Mouse (Mus musculus) limb, embryonic 13.5 days (tissue): ENCODE measurements at regions not wholly inside any gene's neighbourhood (a gene's known extent, or its start where the extent isn't known, plus 50 kb on each side); places are given as distances from the start of the nearest gene placed in this dataset.

Experiments
- ATAC-seq: fragments of 200-750 bp; cut with Nextera tagmentation; 2 replicates; pipeline ENCODE4 v1.8.0; 2017; ENCODE audit warnings: low read depth, moderate number of reproducible peaks, moderate TSS enrichment; ENCODE audit not compliant: low FRiP score
- H3K27ac ChIP-seq: fragments of 300-500 bp; sonication (generic); 2 replicates; pipeline ENCODE4 v1.5.1; 2015; ENCODE audit warnings: inconsistent platforms, mild to moderate bottlenecking, moderate library complexity
- H3K27me3 ChIP-seq: fragments of 300-500 bp; sonication (generic); 2 replicates; pipeline ENCODE4 v1.6.1; 2015; ENCODE audit warnings: mild to moderate bottlenecking, inconsistent platforms
- H3K36me3 ChIP-seq: fragments of 300-500 bp; sonication (generic); 2 replicates; pipeline ENCODE4 v1.6.1; 2015; ENCODE audit warnings: inconsistent platforms, mild to moderate bottlenecking, moderate library complexity
- H3K4me1 ChIP-seq: fragments of 300-500 bp; sonication (generic); 2 replicates; pipeline ENCODE4 v1.6.1; 2015; ENCODE audit warnings: inconsistent platforms
- H3K4me2 ChIP-seq: fragments of 300-500 bp; sonication (generic); replicated peaks from 2 replicates; pipeline ENCODE4 v1.6.1; 2015; ENCODE audit warnings: inconsistent platforms, mild to moderate bottlenecking, moderate library complexity
- H3K4me3 ChIP-seq: fragments of 300-500 bp; sonication (generic); 2 replicates; pipeline ENCODE4 v1.5.1; 2015; ENCODE audit warnings: moderate library complexity, mild to moderate bottlenecking, inconsistent platforms
- H3K9ac ChIP-seq: fragments of 300-500 bp; sonication (generic); 2 replicates; pipeline ENCODE4 v1.6.1; 2015; ENCODE audit warnings: mild to moderate bottlenecking, inconsistent platforms
- H3K9me3 ChIP-seq: fragments of 300-500 bp; sonication (generic); 2 replicates; pipeline ENCODE4 v1.6.1; 2016; ENCODE audit warnings: inconsistent platforms
- WGBS: fragments of 180-500 bp; shearing (Covaris S2); methylation state at CpG from one replicate; pipeline ENCODE4 v1.1.7; 2015; 5-methylcytosine and 5-hydroxymethylcytosine counted together

- H3K27me3 ChIP-seq: no peaks in the 10 kb centered on the region
- ATAC-seq: no peak; the same call in 1 of the 2 replicates
- no peak overlapping the region for H3K4me3 ChIP-seq
- no peak overlapping the region for H3K4me2 ChIP-seq
- H3K9ac ChIP-seq: no peak overlapping the region
- H3K27ac ChIP-seq: no peak overlapping the region
- no peaks in the 10 kb centered on the region for H3K4me1 ChIP-seq
- 33% methylated on average over 3 of the region's 3 CpGs for WGBS
- no peaks in the 10 kb centered on the region for H3K9me3 ChIP-seq
- no peaks in the 10 kb centered on the region for H3K36me3 ChIP-seq
Observed at GRCm38 (mm10) chr16:39158893-39159292, 266.4 kb downstream of the Igsf11 start.

- Histone ChIP-seq H3K9ac (no peak overlapping the region), H3K4me1 (no peaks in the 10 kb centered on the region), H3K9me3 (no peaks in the 10 kb centered on the region), H3K4me3 (no peak overlapping the region), H3K27ac (no peak overlapping the region), H3K27me3 (no peaks in the 10 kb centered on the region), H3K4me2 (no peak overlapping the region), H3K36me3 (no peaks in the 10 kb centered on the region)
- no peak for ATAC-seq
- 83% methylated on average over 7 of the region's 7 CpGs for WGBS
Observed at GRCm38 (mm10) chr16:39159725-39160124, 267.3 kb downstream of the Igsf11 start.

GRCm38 (mm10) chr16:39162684-39163083 lies 270.2 kb downstream of the Igsf11 start:
- no peaks in the 10 kb centered on the region for H3K4me1 ChIP-seq
- WGBS: 33% methylated on average over 1 of the region's 1 CpGs
- no peak overlapping the region for H3K4me2 ChIP-seq
- H3K9ac ChIP-seq: no peak overlapping the region
- no peak overlapping the region for H3K4me3 ChIP-seq
- no peak for ATAC-seq
- H3K27me3 ChIP-seq: no peaks in the 10 kb centered on the region
- no peak overlapping the region for H3K27ac ChIP-seq
- no peaks in the 10 kb centered on the region for H3K36me3 ChIP-seq
- no peaks in the 10 kb centered on the region for H3K9me3 ChIP-seq

GRCm38 (mm10) chr16:39191861-39192260 lies 299.4 kb downstream of the Igsf11 start:
- Histone ChIP-seq H3K9me3 (no peaks in the 10 kb centered on the region), H3K4me1 (no peaks in the 10 kb centered on the region), H3K9ac (no peak overlapping the region), H3K36me3 (no peaks in the 10 kb centered on the region), H3K4me2 (no peak overlapping the region), H3K4me3 (no peak overlapping the region), H3K27ac (no peak overlapping the region), H3K27me3 (no peaks in the 10 kb centered on the region)
- ATAC-seq: no peak
- 85% methylated on average over 4 of the region's 4 CpGs for WGBS

GRCm38 (mm10) chr16:39195431-39195830 lies 303.0 kb downstream of the Igsf11 start:
- H3K9ac ChIP-seq: no peak overlapping the region
- H3K4me1 ChIP-seq: no peaks in the 10 kb centered on the region
- no peak for ATAC-seq
- no peaks in the 10 kb centered on the region for H3K9me3 ChIP-seq
- no peak overlapping the region for H3K27ac ChIP-seq
- no peaks in the 10 kb centered on the region for H3K27me3 ChIP-seq
- 89% methylated on average over 1 of the region's 1 CpGs for WGBS
- no peak overlapping the region for H3K4me3 ChIP-seq
- H3K36me3 ChIP-seq: no peaks in the 10 kb centered on the region
- H3K4me2 ChIP-seq: no peak overlapping the region

GRCm38 (mm10) chr16:39196896-39197295 lies 304.4 kb downstream of the Igsf11 start:
- Histone ChIP-seq H3K4me1 (no peaks in the 10 kb centered on the region), H3K9me3 (no peaks in the 10 kb centered on the region), H3K36me3 (no peaks in the 10 kb centered on the region), H3K9ac (no peak overlapping the region), H3K4me3 (no peak overlapping the region), H3K4me2 (no peak overlapping the region), H3K27ac (no peak overlapping the region), H3K27me3 (no peaks in the 10 kb centered on the region)
- no peak for ATAC-seq
- 66% methylated on average over 2 of the region's 2 CpGs for WGBS

- no peak for ATAC-seq
- Histone ChIP-seq H3K27me3 (no peaks in the 10 kb centered on the region), H3K9ac (no peak overlapping the region), H3K27ac (no peak overlapping the region), H3K9me3 (no peaks in the 10 kb centered on the region), H3K4me3 (no peak overlapping the region), H3K4me2 (no peak overlapping the region), H3K36me3 (no peaks in the 10 kb centered on the region), H3K4me1 (no peaks in the 10 kb centered on the region)
- 80% methylated on average over 8 of the region's 8 CpGs for WGBS
Observed at GRCm38 (mm10) chr16:39223551-39223950, 331.1 kb downstream of the Igsf11 start.

- Histone ChIP-seq H3K4me3 (no peak overlapping the region), H3K27me3 (no peaks in the 10 kb centered on the region), H3K27ac (no peak overlapping the region), H3K4me2 (no peak overlapping the region), H3K9ac (no peak overlapping the region), H3K4me1 (no peaks in the 10 kb centered on the region), H3K9me3 (no peaks in the 10 kb centered on the region), H3K36me3 (no peaks in the 10 kb centered on the region)
- ATAC-seq: no peak
- 50% methylated on average over 7 of the region's 7 CpGs for WGBS
Observed at GRCm38 (mm10) chr16:39229501-39229900, 337.0 kb downstream of the Igsf11 start.

GRCm38 (mm10) chr16:39230439-39230838 lies 338.0 kb downstream of the Igsf11 start:
- H3K27me3 ChIP-seq: no peaks in the 10 kb centered on the region
- H3K4me1 ChIP-seq: no peaks in the 10 kb centered on the region
- H3K9me3 ChIP-seq: no peaks in the 10 kb centered on the region
- no peak overlapping the region for H3K4me2 ChIP-seq
- no peak overlapping the region for H3K27ac ChIP-seq
- WGBS: 23% methylated on average over 3 of the region's 3 CpGs
- ATAC-seq: no peak
- H3K36me3 ChIP-seq: no peaks in the 10 kb centered on the region
- no peak overlapping the region for H3K4me3 ChIP-seq
- H3K9ac ChIP-seq: no peak overlapping the region

- Histone ChIP-seq H3K4me3 (no peak overlapping the region), H3K9ac (no peak overlapping the region), H3K27ac (no peak overlapping the region), H3K27me3 (no peaks in the 10 kb centered on the region), H3K36me3 (no peaks in the 10 kb centered on the region), H3K4me2 (no peak overlapping the region), H3K9me3 (no peaks in the 10 kb centered on the region), H3K4me1 (no peaks in the 10 kb centered on the region)
- WGBS: 50% methylated on average over 2 of the region's 2 CpGs
- ATAC-seq: no peak
Observed at GRCm38 (mm10) chr16:39234290-39234689, 341.8 kb downstream of the Igsf11 start.

GRCm38 (mm10) chr16:39273490-39273889 lies 381.0 kb downstream of the Igsf11 start:
- Histone ChIP-seq H3K4me2 (no peak overlapping the region), H3K9ac (no peak overlapping the region), H3K4me3 (no peak overlapping the region), H3K27me3 (no peaks in the 10 kb centered on the region), H3K9me3 (no peaks in the 10 kb centered on the region), H3K4me1 (no peaks in the 10 kb centered on the region), H3K36me3 (no peaks in the 10 kb centered on the region), H3K27ac (no peak overlapping the region)
- no peak for ATAC-seq
- 91% methylated on average over 2 of the region's 2 CpGs for WGBS

GRCm38 (mm10) chr16:39284484-39284883 lies 392.0 kb downstream of the Igsf11 start:
- no peak overlapping the region for H3K9ac ChIP-seq
- no peak for ATAC-seq
- no peaks in the 10 kb centered on the region for H3K9me3 ChIP-seq
- no peaks in the 10 kb centered on the region for H3K27me3 ChIP-seq
- WGBS: 68% methylated on average over 2 of the region's 2 CpGs
- H3K4me1 ChIP-seq: no peaks in the 10 kb centered on the region
- H3K36me3 ChIP-seq: no peaks in the 10 kb centered on the region
- H3K4me2 ChIP-seq: no peak overlapping the region
- no peak overlapping the region for H3K4me3 ChIP-seq
- no peak overlapping the region for H3K27ac ChIP-seq

GRCm38 (mm10) chr16:39285028-39285744 lies 392.7 kb downstream of the Igsf11 start:
- no peaks in the 10 kb centered on the region for H3K4me1 ChIP-seq
- no peaks in the 10 kb centered on the region for H3K9me3 ChIP-seq
- H3K27me3 ChIP-seq: no peaks in the 10 kb centered on the region
- H3K4me2 ChIP-seq: no peak overlapping the region
- H3K4me3 ChIP-seq: no peak overlapping the region
- H3K36me3 ChIP-seq: no peaks in the 10 kb centered on the region
- no peak overlapping the region for H3K9ac ChIP-seq
- no peak for ATAC-seq
- WGBS: 87% methylated on average over 3 of the region's 3 CpGs
- H3K27ac ChIP-seq: no peak overlapping the region
